Mouse (Mus musculus): ENCODE measurements around the gene Cd300a.

The Cd300a gene

DNA sequence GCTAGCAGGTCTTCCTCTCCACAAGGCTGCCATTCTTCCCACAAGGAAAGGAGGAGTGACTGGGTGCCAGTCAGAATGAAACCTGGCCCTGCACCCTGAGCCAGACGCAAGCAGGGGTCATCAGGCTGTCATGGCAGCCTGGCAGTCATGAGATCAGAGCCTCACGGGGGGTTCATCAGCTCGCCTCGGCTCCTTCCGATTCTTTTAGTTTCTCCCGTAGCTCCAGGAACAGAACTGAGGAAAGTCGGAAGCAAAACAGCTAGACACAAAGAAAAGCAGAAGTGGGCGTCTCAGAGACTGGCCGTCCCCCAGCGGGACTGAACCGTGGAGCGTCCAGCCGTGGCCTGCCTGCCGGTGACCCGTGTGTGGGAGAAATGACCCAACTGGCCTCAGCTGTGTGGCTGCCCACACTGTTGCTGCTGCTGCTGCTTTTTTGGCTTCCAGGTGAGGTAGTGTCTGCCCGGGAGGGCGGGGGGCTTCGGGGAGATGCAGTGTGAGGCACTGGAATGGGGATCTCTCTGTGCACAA lies at the start of gene Cd300a:
TSS of gene Cd300a (plus strand) at position 51 of the 528 bp plus-strand sequence.
- 70% methylated on average over 18 of the region's 18 CpGs for WGBS

DNA sequence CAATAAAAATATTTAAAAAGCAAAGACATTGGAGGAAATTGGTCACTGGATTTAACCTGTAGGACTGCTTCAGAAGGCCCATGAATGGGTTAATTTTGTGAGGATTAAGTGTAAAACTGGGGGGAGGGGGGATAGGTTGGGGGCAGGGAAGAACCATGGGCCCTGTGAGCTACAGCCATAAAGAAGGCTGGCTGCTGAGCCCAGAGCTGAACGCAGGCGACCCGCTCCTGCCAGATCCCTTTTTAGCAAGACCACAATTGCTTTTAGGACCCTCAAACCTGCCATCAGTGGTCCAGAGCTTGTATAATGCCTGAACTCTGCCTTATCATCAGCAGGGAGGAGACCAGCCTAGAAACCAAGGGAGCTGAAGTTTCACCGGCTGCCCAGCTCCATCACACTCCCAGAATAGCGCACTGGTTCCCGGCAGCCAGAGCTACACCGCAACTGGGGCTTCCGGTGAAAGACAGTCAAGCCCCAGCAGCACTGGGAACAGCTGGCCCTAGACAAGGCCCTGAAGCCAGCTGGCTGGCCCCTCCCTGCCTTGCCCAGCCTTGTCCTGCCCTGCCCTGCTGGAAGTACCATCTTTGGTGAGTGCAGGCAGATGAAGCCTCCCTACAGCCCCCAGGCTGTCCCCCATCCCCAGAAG lies 45.9 kb upstream of the Cd300a start:
- 34% methylated on average over 8 of the region's 8 CpGs for WGBS

DNA sequence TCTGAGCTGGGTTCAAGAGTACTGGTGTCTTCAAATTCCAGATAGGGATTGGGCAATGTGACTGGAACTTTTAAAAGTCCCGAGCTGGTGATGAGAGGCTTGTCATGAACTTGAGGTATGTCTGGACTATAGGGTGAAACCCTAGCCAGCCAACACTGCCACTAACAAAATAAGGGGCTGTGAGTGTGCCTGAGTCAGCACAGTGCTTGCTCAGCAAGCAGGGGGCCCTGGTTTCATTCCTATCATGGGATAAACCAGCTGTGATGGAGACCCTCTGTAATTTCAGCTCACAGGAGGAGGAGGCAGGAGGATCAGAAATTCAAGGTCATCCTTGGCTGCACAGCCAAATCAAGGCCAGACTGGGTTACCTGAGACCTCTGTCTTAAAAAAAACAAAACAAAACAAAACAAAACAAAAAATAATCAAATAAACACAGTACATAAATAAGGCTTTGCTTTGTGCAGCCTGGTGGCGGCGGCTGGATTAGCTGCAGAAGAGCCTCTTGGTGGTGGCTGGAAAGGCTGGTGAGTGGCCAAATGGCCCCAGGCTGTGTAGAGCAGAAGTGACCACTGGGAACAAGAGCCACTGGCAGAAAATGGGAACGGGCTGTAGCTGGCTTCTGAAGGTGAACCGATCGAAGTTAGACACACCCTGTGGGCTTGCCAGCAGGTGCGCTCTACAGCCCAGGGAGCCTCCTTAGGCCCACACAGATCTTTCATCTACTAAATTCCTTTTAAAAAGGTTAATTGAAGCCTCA lies 45.2 kb upstream of the Cd300a start:
- WGBS: 83% methylated on average over 7 of the region's 7 CpGs

DNA sequence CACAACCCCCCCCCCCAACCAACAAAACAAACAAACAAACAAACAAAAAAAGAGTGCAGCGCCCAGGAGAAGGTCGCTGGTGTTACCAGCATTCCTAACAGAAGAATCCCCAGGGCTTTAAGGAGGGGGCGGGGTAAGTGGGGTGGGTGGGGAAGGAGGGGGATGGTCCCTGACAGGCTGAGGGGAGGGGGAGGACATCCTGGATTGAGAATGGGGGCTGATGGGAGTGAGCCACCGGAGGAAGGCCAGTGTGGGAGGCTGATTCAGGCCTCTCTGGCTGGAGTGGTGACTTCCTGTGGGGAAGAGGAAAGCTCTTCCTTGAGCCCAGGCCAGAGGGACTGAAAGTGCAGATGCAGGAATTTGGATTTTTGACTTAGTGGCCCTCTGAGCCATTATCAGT lies 43.5 kb upstream of the Cd300a start:
- WGBS: 89% methylated on average over 4 of the region's 4 CpGs

DNA sequence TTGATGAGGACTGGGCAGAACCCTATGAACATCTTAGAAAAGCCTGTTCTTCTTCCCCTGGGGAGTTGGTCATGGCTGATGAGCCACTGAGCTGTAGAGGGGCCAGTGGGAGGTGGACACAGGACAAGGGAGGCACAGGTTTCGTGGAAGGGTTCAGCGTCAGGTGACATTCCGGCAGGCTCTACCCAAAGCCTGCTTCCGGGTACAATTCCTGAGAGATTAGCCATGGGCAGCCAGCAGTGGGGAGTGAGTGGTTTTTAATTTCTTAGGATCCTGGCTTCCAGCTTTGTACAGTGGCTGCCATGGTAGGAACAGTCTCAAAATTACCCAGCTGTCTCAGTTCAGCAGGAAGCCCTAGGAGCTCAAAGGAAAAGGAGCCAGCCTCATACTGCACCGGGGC lies 42.8 kb upstream of the Cd300a start:
- 92% methylated on average over 5 of the region's 5 CpGs for WGBS

DNA sequence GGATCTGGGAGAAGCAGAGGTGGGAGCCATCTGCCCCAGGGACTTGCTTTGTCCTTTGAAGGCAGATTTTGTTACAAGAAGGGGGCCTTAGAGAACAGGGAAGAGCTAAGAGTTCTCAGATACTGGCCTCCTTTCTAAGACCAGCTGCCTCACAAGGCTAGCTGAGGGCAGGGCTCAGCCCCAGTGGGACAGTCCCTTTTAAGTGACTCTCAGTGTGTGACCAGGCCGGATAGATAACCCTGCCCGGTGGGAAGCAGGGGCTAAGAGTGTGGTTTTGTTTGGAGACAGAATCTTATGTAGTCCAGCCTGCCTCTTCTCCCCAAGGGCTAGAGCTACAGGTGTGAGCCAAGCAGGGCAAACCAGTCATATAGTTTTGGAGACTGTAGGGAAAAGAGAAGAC lies 40.3 kb upstream of the Cd300a start:
- WGBS: 47% methylated on average over 2 of the region's 2 CpGs

DNA sequence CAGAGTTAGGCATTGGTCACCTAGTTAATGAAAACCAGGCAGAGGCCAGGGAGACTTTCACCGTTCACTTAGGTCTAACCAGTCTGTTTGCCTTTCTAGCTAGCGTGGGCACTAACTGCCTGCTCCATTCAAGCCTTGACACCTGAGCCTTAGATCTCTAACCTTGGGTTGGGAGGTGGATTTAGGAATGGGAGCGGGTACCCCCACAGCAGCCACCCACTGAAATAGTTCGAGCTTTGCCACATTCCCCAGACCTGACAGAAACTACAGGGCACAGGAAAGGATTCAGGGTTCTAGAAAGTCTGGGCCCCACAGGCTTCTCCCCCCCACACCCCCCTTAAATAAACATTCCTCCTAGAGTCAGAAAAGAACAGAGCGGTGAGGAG lies 39.8 kb upstream of the Cd300a start:
- WGBS: 68% methylated on average over 5 of the region's 5 CpGs

DNA sequence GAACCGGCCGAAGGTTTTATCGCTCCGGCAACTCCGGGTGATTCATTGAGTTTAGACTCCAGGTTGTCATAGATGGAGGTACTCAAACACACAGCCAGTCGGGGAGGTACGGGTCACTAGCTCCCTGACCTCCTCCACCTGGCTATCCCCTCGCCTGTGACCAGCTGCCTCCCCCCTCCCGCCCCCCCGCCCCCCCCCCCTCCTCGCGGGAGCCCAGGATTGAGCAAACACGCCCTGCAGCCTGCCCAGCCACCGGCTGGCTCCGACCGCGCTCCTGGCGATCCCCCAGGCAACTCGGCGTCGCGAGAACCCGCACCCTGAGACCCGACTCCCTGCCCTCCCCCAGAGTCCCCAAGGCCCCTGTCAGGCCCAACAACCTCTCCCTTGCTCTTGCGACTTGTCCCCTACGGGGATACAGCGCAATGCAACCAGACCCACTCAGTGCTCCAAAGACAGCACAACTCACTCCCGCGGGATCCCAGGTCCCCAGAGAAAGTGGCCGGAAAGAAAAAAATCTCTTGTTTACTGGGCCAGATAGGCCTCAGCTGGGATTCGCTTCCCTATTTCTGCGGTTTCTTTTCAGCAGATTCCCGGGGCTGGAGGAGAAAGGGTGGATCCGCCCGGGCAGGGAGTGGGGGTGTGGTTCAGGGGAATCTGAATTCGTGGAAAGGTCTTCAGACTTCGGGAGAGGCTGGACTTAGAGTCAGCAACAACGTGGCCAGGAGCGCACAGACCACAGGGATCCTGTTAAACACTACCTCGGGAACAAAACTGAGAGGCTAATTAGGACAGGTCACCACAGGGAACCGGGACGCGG lies 39.2 kb upstream of the Cd300a start, which contains the start of gene Gprc5c:
TSS of gene Gprc5c (plus strand) at position 701 of the 817 bp plus-strand sequence.
- WGBS: 5% methylated on average over 42 of the region's 43 CpGs

DNA sequence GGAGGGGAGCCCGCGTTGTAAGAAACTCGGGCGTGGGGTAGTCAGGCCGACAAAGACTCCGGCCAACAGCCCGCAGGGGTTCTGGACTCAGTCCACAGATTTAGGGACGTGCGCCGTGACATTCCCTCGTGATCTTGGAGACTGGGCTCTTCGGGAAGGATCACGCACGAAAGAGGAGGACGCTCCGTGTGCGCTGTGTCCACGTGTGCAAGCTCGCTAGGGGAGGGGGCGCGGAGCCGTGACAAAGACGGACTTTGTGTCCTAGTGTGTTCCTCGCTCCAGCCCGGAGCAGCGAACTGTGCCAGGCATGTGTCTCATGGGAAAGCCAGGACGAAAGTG lies 38.6 kb upstream of the Cd300a start:
- WGBS: under 1% methylated on average over 27 of the region's 27 CpGs

DNA sequence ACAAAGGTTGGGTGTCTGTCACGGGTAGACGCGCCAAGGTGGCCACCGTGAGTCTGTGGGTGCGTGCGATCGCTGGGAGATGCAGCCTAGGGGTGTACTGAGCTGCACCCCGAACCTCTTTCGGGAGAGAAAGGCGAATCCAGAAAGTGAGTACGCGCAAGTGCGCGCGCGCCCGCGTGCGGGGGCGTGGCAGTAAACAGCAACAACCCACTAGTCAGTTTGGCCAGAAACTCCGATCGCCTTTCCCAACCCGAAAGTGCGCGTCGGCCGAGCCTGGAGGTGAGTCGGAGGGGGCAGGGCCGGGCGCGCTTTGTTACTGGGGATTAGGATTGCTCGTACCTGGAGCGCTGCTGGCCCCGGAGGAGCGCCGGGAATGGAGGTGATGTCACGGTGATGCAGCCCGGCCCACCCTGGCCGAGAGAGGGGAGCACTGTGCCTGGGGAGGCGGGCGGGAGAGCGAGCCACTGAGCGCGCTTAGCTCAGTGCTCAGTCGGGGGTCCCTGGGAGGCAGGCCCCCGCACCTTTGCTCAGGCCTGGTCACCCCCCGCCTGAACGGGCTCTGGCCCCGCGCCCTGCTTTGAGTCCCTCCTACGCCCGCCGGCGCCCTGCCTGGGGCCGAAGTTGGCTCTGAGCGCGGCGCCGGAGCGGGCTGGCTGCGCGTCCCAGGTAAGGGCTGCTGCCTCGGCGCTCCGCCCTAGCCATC lies 38.1 kb upstream of the Cd300a start:
- under 1% methylated on average over 62 of the region's 65 CpGs for WGBS

DNA sequence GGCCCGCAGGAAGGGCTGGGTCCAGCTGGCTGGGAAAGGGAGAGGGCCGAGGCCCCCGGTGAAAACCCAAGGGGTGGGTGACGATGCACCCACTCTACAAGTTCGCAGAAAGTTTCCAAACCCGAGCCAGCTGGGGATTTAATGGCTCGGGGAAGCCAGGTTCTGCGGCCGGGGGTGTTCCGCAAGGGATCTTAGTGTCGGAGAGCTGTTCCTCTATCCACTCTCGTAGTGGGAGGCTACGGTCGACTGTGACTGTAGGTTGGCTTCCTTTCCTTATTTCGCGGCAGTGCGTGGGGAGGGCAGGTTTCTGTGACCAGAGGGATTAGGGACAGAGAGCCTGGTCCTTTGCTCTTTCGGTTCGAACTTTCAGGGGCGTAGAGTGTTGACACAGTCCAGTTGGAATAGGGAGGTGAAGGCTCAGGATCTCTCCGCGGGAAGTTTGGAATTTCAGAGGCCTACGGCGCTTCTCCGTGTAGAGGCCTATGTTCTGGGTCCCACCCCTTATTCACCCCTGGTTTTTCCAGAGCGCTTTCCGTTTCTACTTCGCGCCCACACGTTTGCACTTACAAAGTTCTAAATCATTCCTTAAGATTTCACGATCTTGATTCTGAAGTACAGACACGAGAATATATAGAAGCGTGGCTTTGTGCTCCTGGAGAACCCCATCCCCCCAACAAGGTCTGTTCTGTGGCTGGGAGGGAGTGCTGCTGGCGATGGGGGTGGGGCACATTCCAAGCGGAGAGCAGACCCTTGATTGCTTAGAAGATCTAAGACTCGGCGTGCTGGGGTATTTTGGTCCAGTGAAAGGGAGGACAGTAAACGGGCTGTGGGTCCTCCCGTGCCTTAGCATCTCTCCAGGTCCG lies 37.3 kb upstream of the Cd300a start:
- 12% methylated on average over 40 of the region's 40 CpGs for WGBS

DNA sequence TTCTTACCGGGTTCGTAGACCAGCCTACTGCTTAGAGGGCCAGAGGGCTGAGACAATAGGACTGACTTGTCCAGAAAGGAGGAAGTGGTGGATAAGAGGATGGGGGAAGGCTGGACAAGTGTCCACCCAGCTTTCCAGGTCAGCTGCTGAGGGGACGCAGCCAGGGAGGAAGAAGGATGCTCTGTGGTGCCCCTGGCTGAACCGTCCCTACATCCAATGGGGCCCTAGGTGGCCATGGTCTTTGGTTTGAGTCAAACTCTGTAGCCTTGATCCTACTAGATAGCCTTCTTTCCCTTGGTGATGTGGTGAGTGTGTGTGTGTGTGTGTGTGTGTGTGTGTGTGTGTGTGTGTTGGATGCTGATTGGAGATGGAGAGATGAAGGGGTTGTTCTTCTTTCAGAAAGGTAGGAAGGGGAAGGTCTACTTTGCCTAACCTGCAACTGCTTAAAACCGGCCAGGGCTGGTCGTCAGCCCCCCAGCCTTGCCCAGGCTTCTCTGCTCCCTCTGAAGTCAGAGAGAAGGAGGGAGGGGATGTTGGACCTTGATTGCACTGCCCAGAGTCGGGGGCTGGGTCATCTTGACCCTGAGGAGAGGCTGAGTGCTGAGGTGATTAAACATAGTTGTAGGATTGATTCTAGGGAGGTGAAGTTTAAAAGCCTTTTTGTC lies 36.5 kb upstream of the Cd300a start:
- WGBS: 63% methylated on average over 7 of the region's 7 CpGs

DNA sequence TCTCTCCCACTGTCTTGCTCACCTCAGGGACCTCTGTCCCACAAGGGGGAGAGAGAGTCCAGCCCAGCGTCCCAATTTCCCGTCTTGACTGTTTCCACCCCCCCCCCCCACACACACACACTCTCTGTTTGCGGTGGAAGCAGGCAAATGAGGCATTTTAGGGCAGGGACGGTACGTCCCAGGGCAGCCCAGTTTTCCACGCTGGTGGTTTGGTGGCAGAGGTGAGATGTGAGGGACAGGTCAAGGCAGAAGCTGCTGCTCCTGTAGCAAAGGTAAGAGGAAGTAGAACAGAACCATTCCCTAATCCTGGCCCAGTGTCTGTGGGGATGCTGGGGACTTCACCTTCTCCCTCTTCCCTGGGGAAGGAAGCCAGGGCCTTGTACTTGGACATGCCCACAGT lies 35.3 kb upstream of the Cd300a start:
- 90% methylated on average over 6 of the region's 6 CpGs for WGBS

DNA sequence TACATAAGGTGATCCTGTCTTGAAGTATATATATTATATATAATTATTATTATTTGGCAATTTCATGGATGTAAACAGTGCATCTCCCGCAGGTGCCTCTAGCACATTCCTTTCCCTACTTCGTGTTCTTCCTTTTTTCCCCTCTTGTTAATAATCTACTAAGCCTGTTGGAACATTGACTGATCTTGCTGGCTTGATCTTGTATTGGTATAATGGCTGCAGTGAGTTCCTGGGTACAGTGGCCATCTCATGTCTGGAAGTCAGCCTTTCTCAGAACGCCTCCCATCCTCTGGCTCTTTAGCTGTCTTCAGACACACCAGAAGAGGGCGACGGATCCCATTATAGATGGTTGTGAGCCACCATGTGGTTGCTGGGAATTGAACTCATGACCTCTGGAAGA lies 33.7 kb upstream of the Cd300a start:
- WGBS: 96% methylated on average over 5 of the region's 5 CpGs

DNA sequence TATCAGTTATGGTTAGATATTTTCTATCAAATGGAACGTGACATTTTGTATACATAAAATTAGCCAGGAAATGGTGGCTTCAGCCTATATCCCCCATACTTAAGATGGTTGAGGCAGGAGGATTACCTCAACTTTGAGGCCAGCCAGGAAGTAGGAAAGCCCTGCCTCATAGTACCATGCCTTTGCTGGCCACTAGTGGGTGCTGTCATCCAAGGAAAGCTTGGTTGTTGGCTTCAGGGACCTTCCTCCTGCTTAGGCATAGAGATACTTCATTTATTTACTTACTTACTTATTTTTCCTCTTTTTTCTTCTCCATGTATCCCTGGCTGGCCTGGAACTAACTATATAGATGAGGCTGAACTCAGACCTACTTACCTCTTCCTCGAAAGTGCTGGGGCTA lies 31.2 kb upstream of the Cd300a start:
- WGBS: 96% methylated on average over 2 of the region's 2 CpGs

DNA sequence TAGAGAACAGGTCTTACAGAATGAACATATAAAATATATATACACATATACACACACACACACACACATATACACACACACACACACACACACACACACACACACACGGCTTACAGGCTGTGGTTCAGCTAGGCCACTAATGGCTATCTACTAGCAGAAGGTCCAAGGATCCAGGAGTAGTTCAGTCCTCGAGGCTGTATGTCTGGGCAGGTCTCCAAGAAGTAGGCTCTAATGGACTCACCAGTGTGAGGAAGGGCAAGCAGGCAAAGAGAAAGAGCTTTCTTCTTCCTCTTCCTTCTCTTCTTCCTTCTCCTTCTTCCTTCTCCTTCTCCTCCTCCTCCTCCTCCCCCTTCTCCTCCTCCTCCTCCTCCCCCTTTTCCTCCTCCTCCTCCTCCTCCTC lies 28.8 kb upstream of the Cd300a start:
- 64% methylated on average over 2 of the region's 2 CpGs for WGBS

DNA sequence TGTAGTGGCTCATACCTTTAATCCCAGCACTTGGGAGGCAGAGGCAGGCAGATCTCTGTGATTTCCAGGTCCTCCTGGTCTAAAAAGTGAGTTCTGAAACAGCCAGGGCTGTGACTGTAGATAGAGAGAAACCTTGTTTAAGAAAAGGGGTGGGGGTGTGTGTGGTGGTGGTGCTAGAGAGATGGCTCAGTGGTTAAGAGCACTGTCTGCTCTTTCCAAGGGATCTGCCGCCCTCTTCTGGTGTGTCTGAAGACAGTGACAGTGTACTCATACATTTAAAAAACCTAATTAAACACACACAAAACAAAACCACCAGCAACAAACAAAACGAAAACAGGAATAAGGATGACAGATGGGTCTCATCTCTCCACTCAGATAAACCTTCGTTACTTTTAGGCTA lies 27.2 kb upstream of the Cd300a start:
- WGBS: 72% methylated on average over 3 of the region's 3 CpGs

DNA sequence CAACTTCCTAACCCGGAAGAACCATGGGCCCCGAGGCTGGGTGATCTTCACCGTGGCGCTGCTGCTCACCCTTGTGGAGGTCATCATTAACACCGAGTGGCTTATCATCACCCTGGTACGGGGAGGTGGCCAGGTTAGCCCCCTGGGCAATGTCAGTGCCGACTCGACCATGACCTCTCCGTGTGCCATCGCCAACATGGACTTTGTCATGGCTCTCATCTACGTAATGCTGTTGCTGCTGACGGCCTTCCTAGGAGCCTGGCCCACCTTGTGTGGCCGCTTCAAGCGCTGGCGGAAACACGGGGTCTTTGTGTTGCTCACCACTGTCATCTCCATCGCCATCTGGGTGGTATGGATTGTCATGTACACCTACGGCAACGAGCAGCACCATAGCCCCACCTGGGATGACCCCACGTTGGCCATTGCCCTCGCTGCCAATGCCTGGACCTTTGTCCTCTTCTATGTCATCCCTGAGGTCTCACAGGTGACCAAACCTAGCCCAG lies 25.9 kb upstream of the Cd300a start:
- 94% methylated on average over 21 of the region's 21 CpGs for WGBS

DNA sequence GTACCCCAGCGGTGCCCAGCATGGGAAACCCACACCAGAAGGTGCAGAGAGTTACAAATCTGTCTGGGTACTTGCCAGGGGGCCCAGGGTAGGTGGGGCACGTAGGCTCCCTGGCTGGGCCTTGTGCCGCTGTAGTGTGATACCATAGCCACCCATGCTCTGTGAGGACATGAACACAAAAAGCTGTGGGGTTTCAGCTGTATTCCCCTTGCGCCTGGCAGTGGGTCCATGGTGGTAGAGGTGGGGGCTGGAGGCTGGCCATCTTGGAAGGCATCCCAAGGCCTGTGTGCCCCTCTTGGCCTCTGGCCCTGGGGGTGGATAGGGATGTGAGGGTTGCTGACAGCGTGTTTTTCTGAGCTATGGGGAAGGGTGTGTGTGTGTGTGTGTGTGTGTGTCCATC lies 23.8 kb upstream of the Cd300a start:
- 77% methylated on average over 5 of the region's 5 CpGs for WGBS
